Mouse (Mus musculus): ENCODE results near the gene Clk2. TPM values are rescaled to one million over a fixed set of nuclear protein-coding genes. Genes with fewer than 3 reads are reported as not detected.
"Not testable (repeated sequence)": the region's sequence is repeated elsewhere in the genome, so short reads cannot be mapped to it uniquely, and the experiment has no call there.

The Clk2 gene
- total RNA-seq, 2 experiments from 2014 or later, result 69.3 to 88.0 TPM

GRCm38 (mm10) chr3:89158651-89159050 is 5.9 kb upstream of the Clk2 start:
- no peak; the same call in 1 of the 2 replicates for ATAC-seq (replicated peaks; ENCODE audit: low FRiP score, low TSS enrichment, poor library complexity, severe bottlenecking)

- ATAC-seq (replicated peaks; ENCODE audit: low FRiP score, low TSS enrichment, poor library complexity, severe bottlenecking), result peak; percentile 69
Measured at GRCm38 (mm10) chr3:89159211-89159610, 5.4 kb upstream of the Clk2 start.

DNA sequence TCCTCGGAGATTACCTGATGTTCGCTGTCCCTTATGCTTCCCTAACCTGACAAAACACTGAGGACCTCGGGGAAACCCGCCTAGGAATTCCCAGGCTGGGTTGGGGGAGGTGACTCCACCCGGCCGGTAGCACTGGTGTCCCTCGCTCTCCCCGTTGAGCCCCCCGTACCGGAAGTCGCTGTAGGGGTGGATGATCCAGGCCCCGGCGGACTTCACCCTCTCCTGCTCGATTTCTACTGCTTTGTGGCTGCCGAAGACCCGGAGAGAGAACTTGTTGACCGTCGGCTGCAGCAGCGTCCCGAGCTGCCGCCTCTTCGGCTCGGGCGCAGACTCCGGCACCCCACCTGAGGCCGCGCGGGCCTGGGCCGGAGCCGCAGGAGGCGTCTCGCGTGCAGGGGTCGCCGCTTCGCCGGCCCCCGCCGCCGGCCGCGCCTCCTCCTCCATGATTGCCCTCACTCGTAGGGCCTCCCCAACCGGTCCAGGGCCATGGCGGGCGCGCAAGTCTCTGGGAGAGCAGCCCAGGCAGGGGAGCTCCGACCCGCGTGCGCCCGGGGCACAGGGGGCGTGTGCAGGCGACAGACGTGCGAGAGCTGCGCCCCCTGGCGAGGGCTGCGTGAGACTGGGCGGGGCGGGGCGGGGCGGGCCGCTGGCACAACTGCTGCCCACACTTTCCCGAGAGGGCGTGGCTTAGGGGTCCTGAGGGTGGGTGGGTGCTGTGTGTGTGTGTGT is 4.8 kb upstream of the Clk2 start, which contains the start of gene Hcn3:
Gene Hcn3 (minus strand): TSS at position 581 of the 729 bp plus-strand sequence.
- ATAC-seq (replicated peaks; ENCODE audit: low FRiP score, low TSS enrichment, poor library complexity, severe bottlenecking), result peak; percentile 48

GRCm38 (mm10) chr3:89161207-89161606 is 3.4 kb upstream of the Clk2 start:
- not testable (repeated sequence) for ATAC-seq (replicated peaks; ENCODE audit: low FRiP score, low TSS enrichment, poor library complexity, severe bottlenecking)

- no peak for ATAC-seq (replicated peaks; ENCODE audit: low FRiP score, low TSS enrichment, poor library complexity, severe bottlenecking)
Measured at GRCm38 (mm10) chr3:89161786-89162185, 2.8 kb upstream of the Clk2 start.

DNA sequence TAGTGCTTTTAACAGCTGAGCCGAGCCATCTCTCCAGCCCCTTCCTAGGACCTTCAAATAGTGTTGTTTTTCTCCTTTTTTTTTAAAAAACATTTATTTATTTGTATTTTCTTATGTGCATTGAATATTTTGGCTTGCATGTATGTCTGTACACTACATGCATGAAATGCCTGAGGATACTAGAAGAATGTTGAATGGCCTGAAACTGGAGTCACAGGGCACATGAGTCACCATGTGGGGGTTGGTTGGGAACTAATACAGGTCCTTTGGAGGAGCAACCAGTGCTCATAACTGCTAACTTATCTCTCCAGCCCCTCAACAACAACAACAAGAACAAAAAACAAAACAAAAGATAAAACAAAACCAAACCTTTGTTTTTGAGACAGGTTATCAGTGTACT is 1.5 kb upstream of the Clk2 start:
- no peak for ATAC-seq (replicated peaks; ENCODE audit: low FRiP score, low TSS enrichment, poor library complexity, severe bottlenecking)

DNA sequence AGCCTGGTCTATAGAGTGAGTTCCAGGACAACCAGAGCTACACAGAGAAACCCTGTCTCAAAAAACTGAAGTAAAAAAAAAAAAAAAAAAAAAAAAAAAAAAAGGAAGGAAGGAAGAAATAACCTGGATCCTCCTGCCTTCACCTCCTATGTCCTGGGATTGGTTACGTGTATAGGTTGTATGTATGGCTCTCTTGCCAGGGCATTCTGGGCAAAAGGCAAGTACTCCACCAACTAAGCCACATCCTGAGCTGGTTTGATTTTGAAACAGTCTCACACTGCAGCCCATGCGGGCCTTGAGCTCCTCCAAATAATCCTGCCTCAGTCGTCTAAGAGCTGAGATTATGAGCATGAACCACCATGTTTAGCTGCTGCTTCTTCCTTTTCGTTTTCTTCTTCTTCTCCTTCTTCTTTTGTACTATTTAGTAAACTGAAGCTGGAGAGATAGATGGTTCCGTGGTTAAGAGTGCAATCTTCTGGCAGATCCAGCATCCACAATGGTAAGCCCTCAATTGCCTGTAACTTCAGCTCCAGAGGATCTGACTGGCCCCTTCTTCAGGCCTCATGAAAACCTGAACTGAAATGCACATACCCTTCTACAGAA is 851 bp upstream of the Clk2 start:
- ATAC-seq (replicated peaks; ENCODE audit: low FRiP score, low TSS enrichment, poor library complexity, severe bottlenecking), result no peak

DNA sequence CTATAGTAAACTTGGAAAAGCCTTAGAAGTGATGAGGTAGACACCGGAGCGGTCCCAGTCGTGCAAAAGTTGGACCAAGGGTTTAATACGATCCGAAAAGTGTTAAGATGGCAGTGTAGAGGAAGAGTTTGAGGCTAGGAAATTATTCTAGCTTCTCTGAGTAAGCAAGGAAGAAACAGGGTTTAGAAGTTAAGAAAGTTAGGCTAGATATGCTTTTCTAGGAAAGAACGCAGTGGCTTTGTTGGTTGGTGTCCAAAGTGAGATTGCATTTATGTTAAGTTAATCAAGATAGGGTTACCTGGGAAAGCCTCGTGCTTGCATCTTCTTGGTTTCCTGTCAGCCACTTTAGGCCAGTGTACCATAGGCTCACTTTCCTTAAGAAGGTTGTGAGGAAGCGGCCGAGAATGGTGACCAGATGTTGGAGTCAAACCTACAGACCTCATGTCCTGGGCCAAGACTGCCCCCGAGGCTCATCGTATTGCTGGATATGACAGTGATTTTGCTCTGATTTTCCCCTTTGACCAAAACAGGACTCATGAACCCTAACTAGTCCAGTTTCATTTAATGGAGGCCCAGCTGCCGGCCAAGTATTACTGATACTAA is 774 bp downstream of the Clk2 start:
- ATAC-seq (replicated peaks; ENCODE audit: low FRiP score, low TSS enrichment, poor library complexity, severe bottlenecking), result no peak

DNA sequence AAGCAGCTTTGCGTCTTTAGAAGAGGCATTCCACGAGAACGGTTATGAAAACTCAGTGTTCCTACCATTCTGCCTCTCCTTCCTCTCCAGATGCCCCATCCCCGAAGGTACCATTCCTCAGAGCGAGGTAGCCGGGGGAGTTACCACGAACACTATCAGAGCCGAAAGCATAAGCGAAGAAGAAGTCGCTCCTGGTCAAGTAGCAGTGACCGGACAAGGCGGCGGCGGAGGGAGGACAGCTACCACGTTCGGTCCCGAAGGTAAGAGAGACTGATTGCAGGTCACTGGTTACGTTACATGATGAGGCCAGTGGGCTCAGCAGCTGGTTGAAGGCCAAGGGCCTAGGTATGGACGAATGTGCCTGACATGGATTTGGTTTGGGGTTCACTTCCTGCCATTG is 2.4 kb downstream of the Clk2 start:
- ATAC-seq (replicated peaks; ENCODE audit: low FRiP score, low TSS enrichment, poor library complexity, severe bottlenecking), result no peak

- ATAC-seq (replicated peaks; ENCODE audit: low FRiP score, low TSS enrichment, poor library complexity, severe bottlenecking), result no peak
Measured at GRCm38 (mm10) chr3:89174844-89175243, 10.2 kb downstream of the Clk2 start.

GRCm38 (mm10) chr3:89175544-89175943 is 10.9 kb downstream of the Clk2 start:
- no peak for ATAC-seq (replicated peaks; ENCODE audit: low FRiP score, low TSS enrichment, poor library complexity, severe bottlenecking)

- ATAC-seq (replicated peaks; ENCODE audit: low FRiP score, low TSS enrichment, poor library complexity, severe bottlenecking), result no peak
Measured at GRCm38 (mm10) chr3:89176421-89176820, 11.8 kb downstream of the Clk2 start.

DNA sequence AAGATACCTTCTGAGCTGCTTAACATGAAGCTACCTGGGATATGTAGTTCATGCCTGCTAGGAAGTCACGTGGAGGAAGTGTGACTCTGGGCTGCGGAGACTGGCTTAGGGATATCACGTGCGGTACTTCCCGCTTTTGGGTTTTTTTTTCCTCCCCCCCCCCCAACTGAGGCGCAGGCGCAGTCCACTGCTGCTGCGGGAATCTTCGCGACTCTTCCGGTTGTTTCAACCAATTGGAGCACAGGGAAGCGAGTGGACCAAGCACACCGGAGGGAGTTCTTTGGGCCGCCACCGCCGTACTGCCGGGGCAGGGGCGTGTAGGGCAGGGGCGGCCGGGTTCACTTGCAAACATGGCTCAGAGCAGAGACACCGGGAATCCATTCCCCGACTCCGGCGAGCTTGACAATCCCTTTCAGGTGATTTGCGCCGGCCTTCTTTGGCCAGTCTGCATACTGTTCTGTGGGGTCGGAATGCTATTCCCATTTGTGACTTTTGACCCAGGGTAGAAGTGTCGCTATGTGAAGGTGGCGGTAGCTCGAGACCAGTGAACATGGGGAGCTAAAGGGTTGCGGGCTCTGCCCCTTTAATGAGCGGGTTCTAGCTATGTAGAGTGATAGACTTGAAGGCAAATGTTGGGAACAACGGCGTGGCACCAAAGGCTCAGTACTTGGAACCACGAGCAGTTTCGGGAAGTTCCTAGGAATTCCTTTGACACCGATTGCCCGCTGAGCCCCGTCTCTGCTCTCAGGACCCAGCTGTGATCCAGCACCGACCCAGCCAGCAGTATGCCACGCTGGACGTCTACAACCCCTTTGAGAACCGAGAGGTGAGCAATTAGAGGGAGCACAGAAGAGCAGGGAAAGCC is 12.9 kb downstream of the Clk2 start, which contains the start of gene Scamp3:
Gene Scamp3 (plus strand): TSS at position 232 of the 865 bp plus-strand sequence.
- peak; percentile 88 for ATAC-seq (replicated peaks; ENCODE audit: low FRiP score, low TSS enrichment, poor library complexity, severe bottlenecking)

GRCm38 (mm10) chr3:89178107-89178385 is 13.5 kb downstream of the Clk2 start:
- ATAC-seq (replicated peaks; ENCODE audit: low FRiP score, low TSS enrichment, poor library complexity, severe bottlenecking), result no peak

GRCm38 (mm10) chr3:89179056-89179455 is 14.5 kb downstream of the Clk2 start:
- no peak for ATAC-seq (replicated peaks; ENCODE audit: low FRiP score, low TSS enrichment, poor library complexity, severe bottlenecking)

DNA sequence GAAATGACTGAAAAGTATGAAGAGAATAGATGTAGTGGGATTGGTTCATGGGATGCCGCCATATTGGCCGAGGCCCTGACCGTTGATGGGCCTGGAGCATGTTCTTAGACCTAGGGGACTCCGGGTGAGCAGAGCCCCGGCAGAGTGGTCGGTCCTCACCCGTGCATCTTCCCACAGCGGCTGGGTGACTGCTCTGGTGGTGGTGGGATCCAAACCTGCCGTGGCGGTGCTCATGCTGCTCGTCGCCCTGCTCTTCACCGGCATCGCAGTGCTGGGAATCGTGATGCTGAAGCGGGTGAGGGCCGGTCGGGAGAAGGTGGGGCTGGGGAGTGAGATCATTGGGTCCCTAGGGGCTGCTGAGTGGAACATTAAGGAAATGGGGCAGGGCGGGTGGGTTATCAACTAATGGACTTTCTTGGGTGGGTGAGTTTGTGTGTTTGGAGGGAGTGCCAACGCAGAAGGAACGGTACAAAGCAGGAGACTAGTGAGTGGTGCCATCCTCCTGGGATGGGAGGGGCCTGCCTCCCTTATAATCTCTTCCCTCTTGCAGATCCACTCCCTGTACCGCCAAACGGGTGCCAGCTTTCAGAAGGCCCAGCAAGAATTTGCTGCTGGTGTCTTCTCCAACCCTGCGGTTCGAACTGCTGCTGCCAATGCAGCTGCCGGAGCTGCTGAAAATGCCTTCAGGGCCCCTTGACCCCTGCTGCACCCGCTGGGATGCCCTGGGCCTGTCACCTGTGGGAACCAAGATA is 17.3 kb downstream of the Clk2 start:
- no peak for ATAC-seq (replicated peaks; ENCODE audit: low FRiP score, low TSS enrichment, poor library complexity, severe bottlenecking)

DNA sequence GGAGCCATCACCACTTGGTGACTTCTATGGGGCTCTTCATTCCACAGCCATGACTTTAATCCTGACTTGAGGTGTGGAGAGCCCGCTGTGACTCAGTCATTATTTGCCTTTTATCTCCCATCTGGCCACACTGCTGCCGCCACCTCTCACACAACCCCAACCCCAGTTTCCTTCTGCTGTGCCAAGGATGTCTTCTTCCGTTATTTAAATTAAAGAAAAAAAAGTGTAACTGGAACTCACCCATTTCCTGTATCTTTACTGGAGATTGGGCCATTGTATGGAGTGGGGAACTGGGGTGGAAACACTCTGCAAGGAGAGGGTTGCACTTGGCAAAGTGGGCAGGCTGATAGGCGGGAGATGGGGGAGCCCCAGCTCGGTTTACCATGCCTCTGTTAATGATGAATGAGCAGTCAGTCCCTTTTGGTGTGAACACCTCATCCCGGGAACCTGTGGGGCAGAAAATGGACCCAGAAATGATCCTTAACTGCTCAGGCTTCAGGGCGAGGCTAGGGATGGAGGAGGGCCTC is 18.0 kb downstream of the Clk2 start:
- peak; percentile 23; the same call in 1 of the 2 replicates for ATAC-seq (replicated peaks; ENCODE audit: low FRiP score, low TSS enrichment, poor library complexity, severe bottlenecking)

GRCm38 (mm10) chr3:89183058-89183958 is 18.7 kb downstream of the Clk2 start, which contains the start of gene Fam189b:
Fam189b (plus strand) TSS chr3:89183143.
- ATAC-seq (replicated peaks; ENCODE audit: low FRiP score, low TSS enrichment, poor library complexity, severe bottlenecking), result peak; percentile 86
